13 mouse cellular contexts compared by ENCODE assay signal in genomic region chr11:43424386-43424785, GRCm38 (mm10). TPM values are rescaled to one million over a fixed set of nuclear protein-coding genes. Genes with fewer than 3 reads are reported as not detected.
A peak's percentile ranks its signal among the peaks of the same experiment; 100 is the strongest.
DNase-seq lines count a peak whose midpoint lies in the region; TF ChIP-seq lines count a peak whose summit lies in the region.
"Had no signal": no experiment of that assay in that cellular context is flagged by ENCODE, and none has a peak within 500 bp of the region (broad histone marks: within the 10 kb centered on the region; RNA-seq: fewer than 3 reads in every experiment).

No protein-coding gene starts in this region.

- TF ChIP-seq POLR2A in kidney, adult 2 months (IDR thresholded peaks at IDR 0.05; ENCODE audit: low read depth, low read length): no peak
- no peak for TF ChIP-seq POLR2A in CH12.LX (IDR thresholded peaks at IDR 0.05; ENCODE audit: low read depth, low read length)
- TF ChIP-seq POLR2A in cortical plate, adult 2 months (IDR thresholded peaks at IDR 0.05; ENCODE audit: extremely low read depth, insufficient read depth, low read length): no peak

- peaks cover 11% of the 10 kb centered on the region for H3K4me1 ChIP-seq in kidney, adult 2 months (ENCODE audit: control insufficient read depth, insufficient read depth, low read length)
- peaks cover 15 to 31% of the 10 kb centered on the region in 2 experiments for H3K4me1 ChIP-seq in CH12.LX (ENCODE audit: control insufficient read depth in 1 of 2, insufficient read depth in 2 of 2)
- H3K4me1 ChIP-seq in cortical plate, adult 2 months (ENCODE audit: control insufficient read depth, insufficient read depth, low read length): 0 out of 2 replicates have a peak, but pooled peaks cover 2% of the 10 kb centered on the region
- peaks cover 13% of the 10 kb centered on the region; the same call in 1 of the 2 replicates for H3K4me1 ChIP-seq in embryonic facial prominence, embryonic 10.5 days

- no peak for DNase-seq in kidney, adult 2 months
- no peak for DNase-seq in kidney, adult 9 months
- DNase-seq in 3T3-L1 (ENCODE audit: low read depth, low spot score): peak; percentile 19
- DNase-seq in CH12.LX (ENCODE audit: extremely low read depth): peak; percentile 45
- DNase-seq in embryonic facial prominence, embryonic 10.5 days (ENCODE audit: low spot score): no peak
- no peak for DNase-seq in ovary, postnatal 14 days (ENCODE audit: low spot score)
- DNase-seq: cerebellum, adult 9-11 months; kidney, postnatal 14 days; midbrain, embryonic 14.5 days had no signal

- no peak overlapping the region for H3K4me3 ChIP-seq in kidney, adult 2 months (ENCODE audit: insufficient read depth, low read depth, low read length)
- H3K4me3 ChIP-seq in CH12.LX (replicated peaks in 1 of 3; ENCODE audit: low read depth in 2 of 3, low read length in 2 of 3, poor library complexity in 1 of 3): no peak overlapping the region
- no peak overlapping the region for H3K4me3 ChIP-seq in cortical plate, adult 2 months (ENCODE audit: insufficient read depth, low read length)
- no peak overlapping the region for H3K4me3 ChIP-seq in embryonic facial prominence, embryonic 10.5 days
- H3K4me3 ChIP-seq: embryonic facial prominence, embryonic 13.5 days; heart, embryonic 12.5 days had no signal

- peak overlapping the region; percentile 89 for H3K4me2 ChIP-seq in CH12.LX (ENCODE audit: insufficient read depth, low read depth, poor library complexity, severe bottlenecking)
- H3K4me2 ChIP-seq: embryonic facial prominence, embryonic 13.5 days; heart, embryonic 12.5 days; hindbrain, embryonic 14.5 days had no signal

- peak; percentile 60 for TF ChIP-seq RAD21 in CH12.LX (IDR thresholded peaks at IDR 0.05; ENCODE audit: low read depth, low read length)

- dilution Hi-C loops in CH12.LX (cut with MboI; ENCODE audit: extremely low pct_ligation_motif_present, extremely low pct_unique_long_range_greater_than_20kb, low sequenced_read_pairs): no loop called here

- in situ Hi-C loops in CH12.LX (cut with MboI; ENCODE audit: low pct_ligation_motif_present, low pct_unique_long_range_greater_than_20kb, low sequenced_read_pairs): no loop called here

- WGBS in kidney, adult 2 months: 81% methylated on average over 5 of the region's 5 CpGs
- WGBS in embryonic facial prominence, embryonic 10.5 days: 75% methylated on average over 5 of the region's 5 CpGs

- H3K79me2 ChIP-seq in CH12.LX (replicated peaks; ENCODE audit: control insufficient read depth, extremely low read depth, insufficient read depth, poor library complexity, severe bottlenecking): peaks cover 12% of the 10 kb centered on the region; the same call in 1 of the 2 replicates

- no peaks in the 10 kb centered on the region; the same call in 1 of the 2 replicates for H3K36me3 ChIP-seq in kidney, adult 2 months (ENCODE audit: control insufficient read depth, insufficient read depth, low read length)
- H3K36me3 ChIP-seq in CH12.LX (replicated peaks in 1 of 2; ENCODE audit: control insufficient read depth in 1 of 2, insufficient read depth in 1 of 2, low read length in 1 of 2): peaks cover 32 to 48% of the 10 kb centered on the region in 2 experiments
- peaks cover 27% of the 10 kb centered on the region for H3K36me3 ChIP-seq in embryonic facial prominence, embryonic 10.5 days (replicated peaks)

- TF ChIP-seq CTCF in kidney, adult 2 months (conservative IDR thresholded peaks at IDR 0.05; ENCODE audit: insufficient read depth, insufficient read length, low read depth, low read length): peak; percentile 29; the same call in 1 of the 2 replicates
- peak; percentile 64 to 95 for TF ChIP-seq CTCF in CH12.LX (conservative IDR thresholded peaks at IDR 0.05 in 1 of 2, IDR thresholded peaks at IDR 0.05 in 1 of 2; ENCODE audit: low read depth in 2 of 2, low read length in 2 of 2)
- peak; percentile 31; the same call in 1 of the 2 replicates for TF ChIP-seq CTCF in cortical plate, adult 2 months (IDR thresholded peaks at IDR 0.05; ENCODE audit: extremely low read depth, insufficient read depth, low read length)

- H3K27ac ChIP-seq in kidney, adult 2 months (ENCODE audit: insufficient read depth, low read depth, low read length): no peak overlapping the region
- no peak overlapping the region for H3K27ac ChIP-seq in CH12.LX (ENCODE audit: insufficient read depth, low read depth)
- no peak overlapping the region for H3K27ac ChIP-seq in cortical plate, adult 2 months (ENCODE audit: insufficient read depth, low read length)
- no peak overlapping the region for H3K27ac ChIP-seq in embryonic facial prominence, embryonic 10.5 days (replicated peaks)
- H3K27ac ChIP-seq: embryonic facial prominence, embryonic 13.5 days; hindbrain, embryonic 14.5 days had no signal

- no peak overlapping the region for H3K9ac ChIP-seq in CH12.LX (ENCODE audit: insufficient read depth, low read depth)
- H3K9ac ChIP-seq: embryonic facial prominence, embryonic 13.5 days; heart, embryonic 12.5 days; hindbrain, embryonic 14.5 days had no signal

- H3K27me3 ChIP-seq in kidney, adult 2 months (replicated peaks; ENCODE audit: control insufficient read depth, insufficient read depth, low read length): no peaks in the 10 kb centered on the region
- no peaks in the 10 kb centered on the region for H3K27me3 ChIP-seq in CH12.LX (replicated peaks)
- no peaks in the 10 kb centered on the region for H3K27me3 ChIP-seq in embryonic facial prominence, embryonic 10.5 days (replicated peaks; ENCODE audit: low read depth, poor library complexity, severe bottlenecking)
- H3K27me3 ChIP-seq: embryonic facial prominence, embryonic 13.5 days; heart, embryonic 12.5 days had no signal

- TF ChIP-seq EP300 in CH12.LX (IDR thresholded peaks at IDR 0.05; ENCODE audit: low read length): no peak

- no peaks in the 10 kb centered on the region for H3K9me3 ChIP-seq in CH12.LX (replicated peaks; ENCODE audit: low read length)
- no peaks in the 10 kb centered on the region for H3K9me3 ChIP-seq in embryonic facial prominence, embryonic 10.5 days
- H3K9me3 ChIP-seq: embryonic facial prominence, embryonic 13.5 days; heart, embryonic 12.5 days had no signal

TF ChIP-seq in CH12.LX, 34 proteins besides CTCF, POLR2A, EP300 and RAD21:
- peak; percentile 16; the same call in 1 of the 2 replicates for TF ChIP-seq SMC3 (IDR thresholded peaks at IDR 0.05; ENCODE audit: low read depth, low read length)
- no peak for TF ChIP-seq ZMIZ1 (IDR thresholded peaks at IDR 0.05; ENCODE audit: low read depth, low read length)

RNA-seq across cellular contexts. Expression of gene Pttg1, which starts 1.7 kb away (rescaled TPM):
- polyA plus RNA-seq in kidney, adult 2 months (2012; rRNA removed): 33.6 and 45.4 TPM in 2 replicates
- 153 and 190 TPM in 2 replicates for total RNA-seq in CH12.LX (2012; rRNA removed)
- 276 and 337 TPM in 2 replicates for total RNA-seq in CH12.LX (2014; rRNA removed)
- polyA plus RNA-seq in CH12.LX (2012; ENCODE audit: insufficient read length, low read depth): 258 and 279 TPM in 2 replicates
- polyA plus RNA-seq in cortical plate, adult 2 months (2012; rRNA removed): 98.8 and 109 TPM in 2 replicates
- 98.5 and 99.8 TPM in 2 replicates for polyA plus RNA-seq in embryonic facial prominence, embryonic 10.5 days (2016; fragmentation: Nextera tagmentation; extraction: Ambion mirVana)

RNA-seq across cellular contexts. Expression of gene Slu7, which starts 9.2 kb away (rescaled TPM):
- 3.4 and 5.5 TPM in 2 replicates for polyA plus RNA-seq in kidney, adult 2 months (2012; rRNA removed)
- 41.6 and 43.0 TPM in 2 replicates for total RNA-seq in CH12.LX (2012; rRNA removed)
- 60.3 and 68.8 TPM in 2 replicates for total RNA-seq in CH12.LX (2014; rRNA removed)
- 66.8 and 78.7 TPM in 2 replicates for polyA plus RNA-seq in CH12.LX (2012; ENCODE audit: insufficient read length, low read depth)
- 20.1 and 20.9 TPM in 2 replicates for polyA plus RNA-seq in cortical plate, adult 2 months (2012; rRNA removed)
- polyA plus RNA-seq in embryonic facial prominence, embryonic 10.5 days (2016; fragmentation: Nextera tagmentation; extraction: Ambion mirVana): 48.5 and 56.7 TPM in 2 replicates

RNA-seq across cellular contexts. Expression of gene C1qtnf2, which starts 49.7 kb away (rescaled TPM):
- 15.3 and 15.4 TPM in 2 replicates for polyA plus RNA-seq in kidney, adult 2 months (2012; rRNA removed)
- not detected in 2 replicates for total RNA-seq in CH12.LX (2012; rRNA removed)
- total RNA-seq in CH12.LX (2014; rRNA removed): not detected in 2 replicates
- polyA plus RNA-seq in CH12.LX (2012; ENCODE audit: insufficient read length, low read depth): not detected in 2 replicates
- 2.1 and 3.7 TPM in 2 replicates for polyA plus RNA-seq in cortical plate, adult 2 months (2012; rRNA removed)
- polyA plus RNA-seq in embryonic facial prominence, embryonic 10.5 days (2016; fragmentation: Nextera tagmentation; extraction: Ambion mirVana): 0.85 and 0.87 TPM in 2 replicates

Comparison
In these comparisons a context has a peak if more than half of its experiments do, and no peak if none do; other contexts are left out.
1. DNase-seq: peak in 3T3-L1 (single experiment) and CH12.LX (single experiment); none in kidney, adult 2 months (single experiment), kidney, adult 9 months (single experiment), embryonic facial prominence, embryonic 10.5 days (single experiment) and ovary, postnatal 14 days (single experiment).
2. CTCF ChIP-seq: peak in every context shown above with its lines; median percentile 80 in CH12.LX; 31 in cortical plate, adult 2 months; 29 in kidney, adult 2 months.